Mouse (Mus musculus) stomach, postnatal 0 days (tissue): ENCODE measurements at regions not wholly inside any gene's neighbourhood (a gene's known extent, or its start where the extent isn't known, plus 50 kb on each side); places are given as distances from the start of the nearest gene placed in this dataset.

Experiments used
- CTCF ChIP-seq: IDR thresholded peaks from 2 replicates; pipeline ENCODE4 v1.5.1; 2016; ENCODE audit warnings: antibody characterized with exemption, low read depth, mild to moderate bottlenecking, moderate library complexity
- EP300 ChIP-seq: optimal IDR thresholded peaks from 2 replicates; pipeline ENCODE3; 2016; ENCODE audit warnings: antibody characterized with exemption

GRCm38 (mm10) chr9:94278657-94279585 is 259.0 kb downstream of the 1190002N15Rik start:
- TF ChIP-seq CTCF, result no peak
- TF ChIP-seq EP300, result no peak
